Mouse (Mus musculus): ENCODE results near the gene Ugt1a10. TPM values are rescaled to one million over a fixed set of nuclear protein-coding genes. Genes with fewer than 3 reads are reported as not detected.
A peak's percentile ranks its signal among the peaks of the same experiment; 100 is the strongest.

Ugt1a10 gene
- polyA plus RNA-seq, 1 experiment from 2014 or later: not detected

DNA sequence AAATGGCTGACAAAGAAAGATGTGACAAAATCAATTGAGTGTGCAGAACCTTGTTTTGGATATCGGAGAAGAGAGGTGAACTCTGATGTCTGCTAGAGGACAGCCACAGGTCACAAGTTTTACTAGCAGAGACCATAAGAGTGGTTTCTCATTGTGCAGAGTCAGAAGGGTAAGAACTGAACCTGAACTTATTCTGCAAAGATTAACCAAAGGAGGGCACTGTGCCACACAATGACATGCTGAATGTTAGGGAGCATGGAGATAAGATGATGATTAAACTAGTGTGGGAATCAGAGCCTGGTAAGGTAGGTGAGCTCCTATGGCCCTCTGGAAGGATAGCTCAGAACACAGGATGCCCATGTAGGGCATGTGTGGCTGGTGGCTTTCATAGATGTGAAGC is 140.5 kb downstream of the Ugt1a10 start:
- 89% methylated on average over 1 of the region's 1 CpGs for WGBS
- Histone ChIP-seq H3K9ac (ENCODE audit: low read depth, low read length) (no peak overlapping the region), H3K4me3 (ENCODE audit: low read depth, low read length) (no peak overlapping the region), H3K27ac (ENCODE audit: low read length) (no peak overlapping the region), H3K4me2 (ENCODE audit: low read length) (no peak overlapping the region), H3K36me3 (ENCODE audit: control insufficient read depth, insufficient read depth, low read length) (no peaks in the 10 kb centered on the region), H3K27me3 (ENCODE audit: control insufficient read depth, insufficient read depth, low read depth, low read length) (no peaks in the 10 kb centered on the region), H3K9me3 (replicated peaks; ENCODE audit: control insufficient read depth, low read length, poor library complexity, severe bottlenecking) (no peaks in the 10 kb centered on the region), H3K4me1 (ENCODE audit: control insufficient read depth, insufficient read depth, low read length) (no peaks in the 10 kb centered on the region)
- no peak for ATAC-seq

DNA sequence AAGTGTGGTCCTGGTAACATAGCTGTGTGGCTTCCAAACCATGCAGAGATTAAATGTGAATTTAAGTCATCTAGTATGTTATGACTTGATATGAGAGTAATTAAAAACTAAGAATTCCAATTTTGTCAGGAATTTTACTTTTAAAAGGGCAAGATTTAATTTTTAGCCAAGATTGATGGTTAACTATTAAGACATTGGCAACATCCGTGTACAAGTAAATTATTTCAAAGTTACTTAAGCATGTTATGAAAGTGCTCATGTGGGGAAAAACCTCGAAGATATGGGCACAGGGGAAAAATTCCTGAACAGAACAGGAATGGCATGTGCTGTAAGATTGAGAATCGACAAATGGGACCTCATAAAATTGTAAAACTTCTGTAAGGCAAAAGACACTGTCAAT is 142.3 kb downstream of the Ugt1a10 start:
- H3K9ac ChIP-seq (ENCODE audit: low read depth, low read length): no peak overlapping the region
- no peak overlapping the region for H3K27ac ChIP-seq (ENCODE audit: low read length)
- no peak overlapping the region for H3K4me3 ChIP-seq (ENCODE audit: low read depth, low read length)
- H3K27me3 ChIP-seq (ENCODE audit: control insufficient read depth, insufficient read depth, low read depth, low read length): no peaks in the 10 kb centered on the region
- 74% methylated on average over 3 of the region's 3 CpGs for WGBS
- no peak overlapping the region for H3K4me2 ChIP-seq (ENCODE audit: low read length)
- H3K36me3 ChIP-seq (ENCODE audit: control insufficient read depth, insufficient read depth, low read length): no peaks in the 10 kb centered on the region
- H3K9me3 ChIP-seq (replicated peaks; ENCODE audit: control insufficient read depth, low read length, poor library complexity, severe bottlenecking): no peaks in the 10 kb centered on the region
- no peaks in the 10 kb centered on the region for H3K4me1 ChIP-seq (ENCODE audit: control insufficient read depth, insufficient read depth, low read length)
- no peak for ATAC-seq

DNA sequence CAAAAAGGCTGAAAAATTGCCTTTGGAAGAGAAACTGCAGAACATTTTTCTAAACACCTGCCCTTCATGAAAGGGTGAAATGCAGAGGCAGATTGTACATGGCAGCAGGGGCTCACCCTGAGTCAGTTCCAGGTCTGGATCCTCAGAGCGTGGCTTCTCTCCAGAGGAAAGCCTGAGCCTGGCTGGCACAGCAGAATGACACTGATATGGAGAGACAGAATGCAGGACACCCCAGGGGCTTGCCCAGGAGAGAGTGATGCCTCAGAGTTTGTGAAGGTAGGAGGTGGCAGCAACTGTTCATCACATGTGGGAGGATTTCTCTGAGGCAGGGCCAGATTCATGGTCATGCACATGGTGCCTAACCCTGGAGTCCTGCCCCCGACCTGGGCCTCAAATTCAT is 144.8 kb downstream of the Ugt1a10 start:
- no peak overlapping the region for H3K4me2 ChIP-seq (ENCODE audit: low read length)
- H3K27me3 ChIP-seq (ENCODE audit: control insufficient read depth, insufficient read depth, low read depth, low read length): no peaks in the 10 kb centered on the region
- no peaks in the 10 kb centered on the region for H3K36me3 ChIP-seq (ENCODE audit: control insufficient read depth, insufficient read depth, low read length)
- ATAC-seq: no peak
- H3K4me1 ChIP-seq (ENCODE audit: control insufficient read depth, insufficient read depth, low read length): no peaks in the 10 kb centered on the region
- H3K27ac ChIP-seq (ENCODE audit: low read length): no peak overlapping the region
- no peak overlapping the region for H3K9ac ChIP-seq (ENCODE audit: low read depth, low read length)
- 80% methylated on average over 2 of the region's 2 CpGs for WGBS
- H3K4me3 ChIP-seq (ENCODE audit: low read depth, low read length): no peak overlapping the region
- peaks cover 5% of the 10 kb centered on the region; the same call in 1 of the 2 replicates for H3K9me3 ChIP-seq (replicated peaks; ENCODE audit: control insufficient read depth, low read length, poor library complexity, severe bottlenecking)

DNA sequence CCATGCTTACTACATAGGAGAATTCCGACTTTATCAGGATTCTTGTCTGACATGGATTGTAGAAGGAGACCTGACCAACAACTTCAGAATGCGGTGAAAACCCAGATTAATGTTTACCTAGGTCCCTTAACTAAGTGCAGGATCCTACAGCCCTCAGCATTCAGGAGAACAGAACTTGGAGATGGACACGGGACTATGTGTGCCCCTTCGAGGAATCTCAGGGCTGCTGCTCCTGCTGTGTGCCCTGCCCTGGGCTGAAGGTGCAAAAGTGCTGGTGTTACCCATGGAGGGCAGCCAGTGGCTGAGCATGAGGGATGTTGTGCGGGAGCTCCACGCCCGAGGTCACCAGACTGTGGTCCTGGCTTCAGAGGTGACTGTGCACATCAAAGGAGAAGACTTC is 145.3 kb downstream of the Ugt1a10 start, which contains the start of gene Ugt1a2:
Gene Ugt1a2, plus strand, starts transcription at position 146 of the 400 bp plus-strand sequence.
- no peak for ATAC-seq
- H3K4me1 ChIP-seq (ENCODE audit: control insufficient read depth, insufficient read depth, low read length): no peaks in the 10 kb centered on the region; the same call in 1 of the 2 replicates

DNA sequence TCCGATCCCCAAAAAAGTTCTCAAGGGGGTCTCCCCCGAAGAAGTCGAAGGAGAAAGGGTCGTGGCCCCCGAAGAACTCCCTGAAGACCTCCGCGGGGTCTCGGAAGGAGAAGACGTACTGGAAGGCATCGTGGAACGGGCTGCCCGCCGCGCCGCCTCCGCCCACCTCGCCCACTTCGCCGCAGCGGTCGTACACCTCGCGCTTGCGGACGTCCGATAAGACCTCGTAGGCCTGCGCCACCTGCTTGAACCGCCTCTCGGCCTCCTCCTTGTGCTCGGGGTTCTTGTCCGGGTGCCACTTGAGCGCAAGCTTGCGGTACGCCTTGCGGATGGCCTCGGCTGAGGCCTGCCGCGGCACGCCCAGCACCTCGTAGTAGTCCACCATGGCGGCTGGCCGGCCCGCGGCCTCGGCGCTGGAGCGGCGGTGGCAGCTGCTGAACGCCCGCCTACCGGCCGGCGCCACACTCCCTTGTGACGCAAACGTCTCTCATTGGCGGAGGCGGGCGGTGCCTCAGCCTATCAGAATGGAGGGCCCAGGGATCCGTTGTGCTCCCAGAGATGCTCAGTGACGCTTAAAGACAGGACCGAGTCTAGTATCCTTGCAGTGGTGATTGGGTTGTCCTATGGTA is 150.2 kb downstream of the Ugt1a10 start, which contains the start of gene Dnajb3:
Gene Dnajb3, minus strand, starts transcription at position 489 of the 629 bp plus-strand sequence.
- Histone ChIP-seq H3K27me3 (ENCODE audit: control insufficient read depth, insufficient read depth, low read depth, low read length) (no peaks in the 10 kb centered on the region), H3K27ac (ENCODE audit: low read length) (peak within 1 kb of the TSS; percentile 50), H3K36me3 (ENCODE audit: control insufficient read depth, insufficient read depth, low read length) (no peaks in the 10 kb centered on the region), H3K4me2 (ENCODE audit: low read length) (peak within 1 kb of the TSS; percentile 69), H3K9me3 (replicated peaks; ENCODE audit: control insufficient read depth, low read length, poor library complexity, severe bottlenecking) (peaks cover 5% of the 10 kb centered on the region; the same call in 1 of the 2 replicates), H3K4me3 (ENCODE audit: low read depth, low read length) (peak within 1 kb of the TSS; percentile 53), H3K9ac (ENCODE audit: low read depth, low read length) (peak within 1 kb of the TSS; percentile 74), H3K4me1 (ENCODE audit: control insufficient read depth, insufficient read depth, low read length) (peaks cover 2% of the 10 kb centered on the region; the same call in 1 of the 2 replicates)
- WGBS: 6% methylated on average over 59 of the region's 62 CpGs
- ATAC-seq: peak; percentile 100

More for the DNA sequence above, 145.3 kb downstream of the Ugt1a10 start, which contains the start of gene Ugt1a2:
- Histone ChIP-seq H3K27me3 (ENCODE audit: control insufficient read depth, insufficient read depth, low read depth, low read length) (no peaks in the 10 kb centered on the region), H3K9me3 (replicated peaks; ENCODE audit: control insufficient read depth, low read length, poor library complexity, severe bottlenecking) (peaks cover 5% of the 10 kb centered on the region; the same call in 1 of the 2 replicates), H3K9ac (ENCODE audit: low read depth, low read length) (no peak within 1 kb of the TSS), H3K4me2 (ENCODE audit: low read length) (no peak within 1 kb of the TSS), H3K4me3 (ENCODE audit: low read depth, low read length) (no peak within 1 kb of the TSS), H3K27ac (ENCODE audit: low read length) (no peak within 1 kb of the TSS), H3K36me3 (ENCODE audit: control insufficient read depth, insufficient read depth, low read length) (no peaks in the 10 kb centered on the region)
- WGBS: 85% methylated on average over 7 of the region's 7 CpGs

DNA sequence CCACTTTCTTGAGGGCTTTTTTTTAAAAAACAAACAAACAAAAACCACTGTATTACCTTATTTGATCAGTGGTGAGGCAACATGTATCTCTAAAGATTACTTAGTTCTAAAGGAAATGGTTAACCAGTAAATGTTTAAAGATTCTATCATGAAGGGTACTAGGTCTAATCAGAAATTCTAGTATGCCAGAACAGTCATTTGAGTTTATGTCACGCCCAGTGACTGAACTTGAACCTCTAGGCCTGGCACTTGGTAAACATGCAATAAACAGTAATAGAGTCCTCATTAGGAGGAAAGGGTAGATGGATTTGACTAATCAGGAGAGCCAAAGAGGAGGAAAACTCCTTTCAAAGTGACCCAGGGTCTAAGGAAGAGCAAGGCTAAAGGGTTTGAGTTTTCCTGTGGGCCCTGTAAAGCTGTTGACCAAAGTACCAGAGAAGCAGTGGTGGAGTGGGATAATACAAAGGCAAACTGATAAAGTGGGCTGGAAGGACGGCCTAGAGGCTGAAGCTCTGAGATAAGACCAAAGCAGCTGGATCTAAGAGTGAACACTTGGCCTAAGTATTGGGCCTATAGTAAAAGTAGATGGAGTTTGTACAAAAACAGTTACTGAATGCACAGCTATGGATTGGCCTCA is 151.8 kb downstream of the Ugt1a10 start:
- H3K36me3 ChIP-seq (ENCODE audit: control insufficient read depth, insufficient read depth, low read length): no peaks in the 10 kb centered on the region

DNA sequence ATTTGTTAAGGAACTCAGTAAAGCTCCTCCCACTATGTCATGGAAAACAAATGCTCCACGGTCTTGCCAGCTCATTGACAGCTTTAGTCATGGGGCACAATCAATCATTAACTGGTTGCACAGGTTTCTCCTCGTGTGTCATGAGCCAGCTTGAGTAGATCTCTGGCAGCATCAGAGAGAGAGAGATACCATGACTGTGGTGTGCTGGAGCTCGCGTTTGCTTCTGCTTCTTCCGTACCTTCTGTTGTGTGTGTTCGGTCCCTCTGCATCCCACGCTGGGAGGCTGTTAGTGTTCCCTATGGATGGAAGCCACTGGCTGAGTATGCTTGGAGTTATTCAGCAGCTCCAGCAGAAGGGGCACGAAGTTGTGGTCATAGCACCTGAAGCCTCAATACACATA is 156.6 kb downstream of the Ugt1a10 start, which contains the start of gene Ugt1a1:
Gene Ugt1a1, plus strand, starts transcription at position 148 of the 400 bp plus-strand sequence.
- Histone ChIP-seq H3K4me1 (ENCODE audit: control insufficient read depth, insufficient read depth, low read length) (no peaks in the 10 kb centered on the region), H3K9ac (ENCODE audit: low read depth, low read length) (no peak within 1 kb of the TSS), H3K4me3 (ENCODE audit: low read depth, low read length) (no peak within 1 kb of the TSS), H3K4me2 (ENCODE audit: low read length) (no peak within 1 kb of the TSS), H3K27ac (ENCODE audit: low read length) (no peak within 1 kb of the TSS), H3K9me3 (replicated peaks; ENCODE audit: control insufficient read depth, low read length, poor library complexity, severe bottlenecking) (peaks cover 52% of the 10 kb centered on the region), H3K27me3 (ENCODE audit: control insufficient read depth, insufficient read depth, low read depth, low read length) (no peaks in the 10 kb centered on the region), H3K36me3 (ENCODE audit: control insufficient read depth, insufficient read depth, low read length) (no peaks in the 10 kb centered on the region)
- peak; percentile 34; the same call in 1 of the 2 replicates for ATAC-seq
- 69% methylated on average over 8 of the region's 8 CpGs for WGBS

More for the DNA sequence above, 151.8 kb downstream of the Ugt1a10 start:
- H3K4me1 ChIP-seq (ENCODE audit: control insufficient read depth, insufficient read depth, low read length): peaks cover 2% of the 10 kb centered on the region; the same call in 1 of the 2 replicates
- H3K27me3 ChIP-seq (ENCODE audit: control insufficient read depth, insufficient read depth, low read depth, low read length): no peaks in the 10 kb centered on the region
- H3K9ac ChIP-seq (ENCODE audit: low read depth, low read length): no peak overlapping the region
- no peak overlapping the region for H3K4me3 ChIP-seq (ENCODE audit: low read depth, low read length)
- ATAC-seq: no peak
- 84% methylated on average over 2 of the region's 2 CpGs for WGBS
- no peak overlapping the region for H3K4me2 ChIP-seq (ENCODE audit: low read length)
- peaks cover 13% of the 10 kb centered on the region for H3K9me3 ChIP-seq (replicated peaks; ENCODE audit: control insufficient read depth, low read length, poor library complexity, severe bottlenecking)
- no peak overlapping the region for H3K27ac ChIP-seq (ENCODE audit: low read length)

DNA sequence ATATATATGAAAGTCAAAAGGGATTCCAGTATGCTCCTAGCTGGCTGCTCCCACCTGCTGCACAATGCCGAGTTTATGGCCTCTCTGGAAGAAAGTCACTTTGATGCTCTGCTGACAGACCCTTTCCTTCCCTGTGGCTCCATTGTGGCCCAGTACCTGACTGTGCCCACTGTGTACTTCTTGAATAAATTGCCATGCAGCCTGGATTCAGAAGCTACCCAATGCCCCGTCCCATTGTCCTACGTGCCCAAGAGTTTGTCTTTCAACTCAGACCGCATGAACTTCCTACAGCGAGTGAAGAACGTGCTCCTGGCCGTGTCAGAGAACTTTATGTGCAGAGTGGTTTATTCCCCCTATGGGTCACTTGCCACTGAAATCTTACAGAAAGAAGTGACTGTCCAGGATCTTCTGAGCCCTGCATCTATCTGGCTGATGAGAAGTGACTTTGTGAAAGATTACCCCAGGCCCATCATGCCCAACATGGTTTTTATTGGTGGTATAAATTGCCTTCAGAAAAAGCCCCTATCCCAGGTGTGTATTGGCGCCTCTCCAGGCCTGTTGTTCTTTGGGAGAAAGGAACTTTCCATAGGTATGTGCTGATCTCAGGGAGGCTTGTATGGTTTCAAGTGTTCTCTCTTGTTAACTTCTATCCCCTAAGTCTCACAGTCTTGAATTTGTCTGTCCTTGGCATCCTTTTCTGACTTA is 157.3 kb downstream of the Ugt1a10 start:
- Histone ChIP-seq H3K36me3 (ENCODE audit: control insufficient read depth, insufficient read depth, low read length) (no peaks in the 10 kb centered on the region), H3K27me3 (ENCODE audit: control insufficient read depth, insufficient read depth, low read depth, low read length) (no peaks in the 10 kb centered on the region), H3K9me3 (replicated peaks; ENCODE audit: control insufficient read depth, low read length, poor library complexity, severe bottlenecking) (peaks cover 59% of the 10 kb centered on the region), H3K9ac (ENCODE audit: low read depth, low read length) (no peak overlapping the region), H3K27ac (ENCODE audit: low read length) (no peak overlapping the region), H3K4me3 (ENCODE audit: low read depth, low read length) (no peak overlapping the region), H3K4me1 (ENCODE audit: control insufficient read depth, insufficient read depth, low read length) (no peaks in the 10 kb centered on the region), H3K4me2 (ENCODE audit: low read length) (no peak overlapping the region)
- 60% methylated on average over 8 of the region's 8 CpGs for WGBS
- 0 out of 2 replicates have a peak, but pooled peaks have one; percentile 18 for ATAC-seq
